Mouse (Mus musculus): ENCODE measurements around the gene Pea15a. TPM values are rescaled to one million over a fixed set of nuclear protein-coding genes. Genes with fewer than 3 reads are reported as not detected.
A peak's percentile ranks its signal among the peaks of the same experiment; 100 is the strongest.

Gene Pea15a
- polyA plus RNA-seq, 1 experiment: 120 TPM

DNA sequence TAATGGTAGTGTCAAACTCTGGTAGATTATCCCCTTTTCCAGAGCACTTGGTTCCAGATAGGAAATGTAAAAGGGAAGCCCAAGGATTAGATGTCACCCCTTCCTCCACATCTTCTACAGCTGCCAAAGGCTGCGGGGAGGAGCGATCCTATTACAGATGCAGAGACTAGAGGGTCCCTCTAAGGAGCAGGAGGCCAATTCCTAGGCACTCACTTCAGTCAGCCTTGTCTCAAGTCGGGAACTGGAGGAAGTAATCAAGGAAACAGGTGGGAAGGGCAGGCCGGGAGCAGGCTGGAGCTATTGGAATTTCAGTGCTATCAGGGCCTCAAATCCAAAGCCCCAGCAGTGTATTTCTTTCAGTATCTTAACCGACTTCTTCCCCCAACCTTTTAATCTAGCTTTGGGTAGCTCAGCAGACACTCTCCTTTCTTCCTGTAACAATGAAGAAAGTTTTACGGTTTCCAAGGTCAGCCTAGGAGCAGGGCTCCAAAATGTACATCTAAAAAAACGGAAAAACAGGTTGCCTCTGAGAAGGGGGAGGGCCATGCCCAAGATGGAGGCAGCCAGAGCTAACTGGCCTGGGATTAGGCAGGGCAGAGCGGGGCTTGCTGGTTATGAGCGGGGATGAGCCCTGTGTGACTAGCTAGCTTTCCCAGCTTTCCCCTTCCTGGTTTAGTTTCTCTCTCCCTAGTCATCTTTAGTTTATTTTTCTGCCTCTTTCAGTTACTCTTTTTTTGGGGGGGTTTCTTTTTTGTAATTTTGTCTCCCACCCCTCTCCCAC lies 2.4 kb downstream of the Pea15a start:
- H3K4me3 ChIP-seq: no peak overlapping the region
- peak; percentile 55 for TF ChIP-seq POLR2AphosphoS2 (IDR thresholded peaks at IDR 0.05; ENCODE audit: insufficient read length, low read depth)
- TF ChIP-seq SRF (IDR thresholded peaks at IDR 0.05; ENCODE audit: control insufficient read depth, insufficient read length, low read depth): no peak
- peak overlapping the region; percentile 88 for H3K4me2 ChIP-seq (ENCODE audit: low read depth)
- peaks cover 10% of the 10 kb centered on the region for H3K36me3 ChIP-seq (ENCODE audit: control insufficient read depth, insufficient read depth)
- H3K79me2 ChIP-seq (ENCODE audit: control insufficient read depth, insufficient read depth): peaks cover 14% of the 10 kb centered on the region
- H3ac ChIP-seq (ENCODE audit: control insufficient read depth, insufficient read length): no peak overlapping the region
- no peaks in the 10 kb centered on the region for H3K27me3 ChIP-seq (ENCODE audit: control insufficient read depth, insufficient read depth, insufficient read length)

DNA sequence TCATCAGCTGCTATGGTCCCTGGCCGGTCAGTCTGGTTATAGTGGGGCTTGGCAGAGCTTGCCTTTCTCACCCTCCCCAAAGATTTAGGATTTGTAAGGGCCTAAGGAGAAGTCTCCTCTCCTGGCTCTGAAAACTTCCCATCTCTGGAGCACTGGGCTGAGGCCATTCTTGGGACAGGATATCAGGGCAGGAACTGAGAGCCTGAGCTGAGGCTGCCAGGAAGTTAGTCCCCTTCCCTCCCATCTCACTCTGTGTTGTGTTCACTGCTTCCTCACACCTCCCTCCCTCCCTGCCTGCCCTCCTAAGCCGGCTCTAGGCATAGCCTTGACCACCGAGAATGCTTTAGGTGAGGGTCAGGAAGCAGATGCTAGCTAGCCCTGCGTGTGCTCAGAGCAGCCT lies 3.0 kb downstream of the Pea15a start:
- no peaks in the 10 kb centered on the region for H3K27me3 ChIP-seq (ENCODE audit: control insufficient read depth, insufficient read depth, insufficient read length)
- H3ac ChIP-seq (ENCODE audit: control insufficient read depth, insufficient read length): no peak overlapping the region
- TF ChIP-seq POLR2AphosphoS2 (IDR thresholded peaks at IDR 0.05; ENCODE audit: insufficient read length, low read depth) (peak; percentile 78), POLR2A (IDR thresholded peaks at IDR 0.05; ENCODE audit: insufficient read length, low read depth) (peak; percentile 28), SRF (IDR thresholded peaks at IDR 0.05; ENCODE audit: control insufficient read depth, insufficient read length, low read depth) (no peak)
- no peak overlapping the region for H3K4me2 ChIP-seq (ENCODE audit: low read depth)
- H3K4me3 ChIP-seq: no peak overlapping the region
- H3K36me3 ChIP-seq (ENCODE audit: control insufficient read depth, insufficient read depth): peaks cover 14% of the 10 kb centered on the region
- peaks cover 14% of the 10 kb centered on the region for H3K79me2 ChIP-seq (ENCODE audit: control insufficient read depth, insufficient read depth)

- Histone ChIP-seq H3ac (ENCODE audit: control insufficient read depth, insufficient read length) (no peak overlapping the region), H3K4me2 (ENCODE audit: low read depth) (no peak overlapping the region), H3K36me3 (ENCODE audit: control insufficient read depth, insufficient read depth) (peaks cover 18% of the 10 kb centered on the region), H3K27me3 (ENCODE audit: control insufficient read depth, insufficient read depth, insufficient read length) (no peaks in the 10 kb centered on the region), H3K79me2 (ENCODE audit: control insufficient read depth, insufficient read depth) (peaks cover 14% of the 10 kb centered on the region), H3K4me3 (no peak overlapping the region)
- TF ChIP-seq POLR2A (IDR thresholded peaks at IDR 0.05; ENCODE audit: insufficient read length, low read depth) (no peak), TCF3 (IDR thresholded peaks at IDR 0.05; ENCODE audit: insufficient read length, low read depth) (no peak), E2F4 (IDR thresholded peaks at IDR 0.05; ENCODE audit: insufficient read depth) (no peak), SRF (IDR thresholded peaks at IDR 0.05; ENCODE audit: control insufficient read depth, insufficient read length, low read depth) (no peak), MYOD1 (IDR thresholded peaks at IDR 0.05; ENCODE audit: control insufficient read depth in 1 of 3, insufficient read length in 2 of 3, low read depth in 2 of 3) (no peak), MAX (IDR thresholded peaks at IDR 0.05; ENCODE audit: low read depth) (no peak), CEBPB (IDR thresholded peaks at IDR 0.05; ENCODE audit: insufficient read depth, poor library complexity, severe bottlenecking) (no peak), TCF12 (IDR thresholded peaks at IDR 0.05; ENCODE audit: insufficient read depth, poor library complexity, severe bottlenecking) (no peak), REST (IDR thresholded peaks at IDR 0.05; ENCODE audit: insufficient read depth, insufficient read length) (no peak), USF1 (IDR thresholded peaks at IDR 0.05; ENCODE audit: low read depth) (no peak), MYOG (IDR thresholded peaks at IDR 0.05; ENCODE audit: control insufficient read depth in 1 of 3, insufficient read depth in 1 of 3, insufficient read length in 2 of 3, low read depth in 2 of 3) (no peak)
These were observed 3.6 kb downstream of the Pea15a start for GRCm38 (mm10) chr1:172202894-172203522.

DNA sequence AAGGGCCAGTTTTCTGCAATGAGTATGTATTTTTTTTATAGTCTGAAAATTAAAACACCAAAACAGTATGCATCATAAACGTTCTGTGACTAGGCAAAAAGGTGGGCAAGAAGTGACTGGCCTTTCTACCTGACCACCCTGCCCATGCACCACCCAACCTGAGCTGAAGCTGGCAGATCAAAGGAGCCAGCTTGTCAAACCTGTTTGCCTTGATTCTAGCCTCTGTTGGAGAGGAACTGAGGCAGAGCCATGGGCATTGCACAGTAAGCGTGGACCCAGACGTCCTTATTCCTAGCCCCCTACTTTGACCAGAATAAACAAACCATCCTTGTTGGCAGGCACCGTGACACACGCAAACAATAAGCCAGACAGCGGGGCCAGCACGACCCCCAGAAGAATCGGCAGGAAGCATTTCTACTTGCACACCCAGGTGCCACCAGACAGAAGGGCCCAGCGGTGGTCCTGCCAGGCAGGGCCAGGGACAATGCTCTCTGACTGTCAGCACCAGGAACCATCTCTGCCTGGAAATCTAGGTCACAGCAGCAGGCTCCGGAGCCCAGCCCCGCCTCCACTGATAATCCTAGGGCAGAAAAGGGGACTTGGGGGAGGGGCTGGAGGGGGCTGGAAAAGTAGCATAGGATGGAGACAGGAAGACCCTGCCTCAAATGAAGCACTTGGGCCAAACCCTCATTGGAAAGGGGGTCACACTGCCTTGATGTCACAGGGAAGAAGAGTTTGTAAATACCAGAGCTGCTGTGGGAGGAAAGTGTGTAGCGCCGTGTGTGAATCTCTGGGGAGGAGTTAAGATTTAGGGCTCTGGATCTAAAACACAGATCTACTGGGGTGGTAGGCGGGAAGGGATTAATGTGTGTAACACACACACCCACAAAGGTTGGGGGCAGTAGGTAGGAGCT lies 4.4 kb downstream of the Pea15a start:
- Histone ChIP-seq H3K36me3 (ENCODE audit: control insufficient read depth, insufficient read depth) (peaks cover 26% of the 10 kb centered on the region), H3K79me2 (ENCODE audit: control insufficient read depth, insufficient read depth) (peaks cover 14% of the 10 kb centered on the region), H3K4me3 (no peak overlapping the region), H3K4me2 (ENCODE audit: low read depth) (no peak overlapping the region), H3ac (ENCODE audit: control insufficient read depth, insufficient read length) (no peak overlapping the region), H3K27me3 (ENCODE audit: control insufficient read depth, insufficient read depth, insufficient read length) (no peaks in the 10 kb centered on the region)
- TF ChIP-seq MYOG (IDR thresholded peaks at IDR 0.05; ENCODE audit: control insufficient read depth in 1 of 3, insufficient read depth in 1 of 3, insufficient read length in 2 of 3, low read depth in 2 of 3) (no peak), POLR2AphosphoS2 (IDR thresholded peaks at IDR 0.05; ENCODE audit: insufficient read length, low read depth) (peak; percentile 6), POLR2A (IDR thresholded peaks at IDR 0.05; ENCODE audit: insufficient read length, low read depth) (peak; percentile 23), CEBPB (IDR thresholded peaks at IDR 0.05; ENCODE audit: insufficient read depth, poor library complexity, severe bottlenecking) (no peak), REST (IDR thresholded peaks at IDR 0.05; ENCODE audit: insufficient read depth, insufficient read length) (no peak), MYOD1 (IDR thresholded peaks at IDR 0.05; ENCODE audit: control insufficient read depth in 1 of 3, insufficient read length in 2 of 3, low read depth in 2 of 3) (no peak), TCF12 (IDR thresholded peaks at IDR 0.05; ENCODE audit: insufficient read depth, poor library complexity, severe bottlenecking) (no peak), MAX (IDR thresholded peaks at IDR 0.05; ENCODE audit: low read depth) (no peak), E2F4 (IDR thresholded peaks at IDR 0.05; ENCODE audit: insufficient read depth) (no peak), TCF3 (IDR thresholded peaks at IDR 0.05; ENCODE audit: insufficient read length, low read depth) (no peak), USF1 (IDR thresholded peaks at IDR 0.05; ENCODE audit: low read depth) (no peak)
